Mouse (Mus musculus): ENCODE data around the gene Pon1. TPM values are rescaled to one million over a fixed set of nuclear protein-coding genes. Genes with fewer than 3 reads are reported as not detected.
"Not testable (repeated sequence)": the region's sequence is repeated elsewhere in the genome, so short reads cannot be mapped to it uniquely, and the experiment has no call there.

Gene Pon1
- polyA plus RNA-seq, 1 experiment from 2014 or later, result not detected

- H3K27ac ChIP-seq (replicated peaks in 1 of 2; ENCODE audit: control insufficient read depth in 1 of 2, insufficient read depth in 1 of 2, low read depth in 2 of 2, low read length in 2 of 2); H3K4me3 ChIP-seq (ENCODE audit: control insufficient read depth in 1 of 2, insufficient read depth in 1 of 2, low read depth in 1 of 2, low read length in 2 of 2); H3K4me2 ChIP-seq (ENCODE audit: low read length); H3K9me3 ChIP-seq (ENCODE audit: control insufficient read depth, low read length); H3K4me1 ChIP-seq (ENCODE audit: control insufficient read depth in 2 of 2, insufficient read depth in 2 of 2, low read length in 2 of 2); H3K27me3 ChIP-seq (ENCODE audit: control insufficient read depth, insufficient read depth, low read length); ATAC-seq (ENCODE audit: insufficient number of reproducible peaks, insufficient read depth, low FRiP score, low read depth); H3K9ac ChIP-seq (ENCODE audit: low read length): not testable (repeated sequence)
- H3K36me3 ChIP-seq (ENCODE audit: control insufficient read depth, insufficient read depth, low read length), result peaks cover 11% of the 10 kb centered on the region
- WGBS, result 92% methylated on average over 2 of the region's 2 CpGs
Measured at GRCm38 (mm10) chr6:5223551-5223950, 29.8 kb upstream of the Pon1 start.

GRCm38 (mm10) chr6:5222080-5222479 lies 28.3 kb upstream of the Pon1 start:
- no peak overlapping the region for H3K4me2 ChIP-seq (ENCODE audit: low read length)
- 79% methylated on average over 3 of the region's 3 CpGs for WGBS
- H3K9me3 ChIP-seq (ENCODE audit: control insufficient read depth, low read length), result no peaks in the 10 kb centered on the region
- peaks cover 6% of the 10 kb centered on the region; the same call in 1 of the 2 replicates for H3K36me3 ChIP-seq (ENCODE audit: control insufficient read depth, insufficient read depth, low read length)
- H3K4me1 ChIP-seq (ENCODE audit: control insufficient read depth in 2 of 2, insufficient read depth in 2 of 2, low read length in 2 of 2), result no peaks in the 10 kb centered on the region
- no peak for ATAC-seq (ENCODE audit: insufficient number of reproducible peaks, insufficient read depth, low FRiP score, low read depth)
- H3K9ac ChIP-seq (ENCODE audit: low read length), result no peak overlapping the region
- no peak overlapping the region for H3K4me3 ChIP-seq (ENCODE audit: control insufficient read depth in 1 of 2, insufficient read depth in 1 of 2, low read depth in 1 of 2, low read length in 2 of 2)
- H3K27ac ChIP-seq (replicated peaks in 1 of 2; ENCODE audit: control insufficient read depth in 1 of 2, insufficient read depth in 1 of 2, low read depth in 2 of 2, low read length in 2 of 2), result no peak overlapping the region
- no peaks in the 10 kb centered on the region for H3K27me3 ChIP-seq (ENCODE audit: control insufficient read depth, insufficient read depth, low read length)

- Histone ChIP-seq H3K4me3 (ENCODE audit: control insufficient read depth in 1 of 2, insufficient read depth in 1 of 2, low read depth in 1 of 2, low read length in 2 of 2) (no peak overlapping the region), H3K4me2 (ENCODE audit: low read length) (no peak overlapping the region), H3K27ac (replicated peaks in 1 of 2; ENCODE audit: control insufficient read depth in 1 of 2, insufficient read depth in 1 of 2, low read depth in 2 of 2, low read length in 2 of 2) (no peak overlapping the region), H3K4me1 (ENCODE audit: control insufficient read depth in 2 of 2, insufficient read depth in 2 of 2, low read length in 2 of 2) (no peaks in the 10 kb centered on the region), H3K36me3 (ENCODE audit: control insufficient read depth, insufficient read depth, low read length) (peaks cover 8% of the 10 kb centered on the region; the same call in 1 of the 2 replicates), H3K9ac (ENCODE audit: low read length) (no peak overlapping the region), H3K9me3 (ENCODE audit: control insufficient read depth, low read length) (no peaks in the 10 kb centered on the region), H3K27me3 (ENCODE audit: control insufficient read depth, insufficient read depth, low read length) (no peaks in the 10 kb centered on the region)
- 93% methylated on average over 4 of the region's 4 CpGs for WGBS
- no peak for ATAC-seq (ENCODE audit: insufficient number of reproducible peaks, insufficient read depth, low FRiP score, low read depth)
Measured at GRCm38 (mm10) chr6:5218190-5218589, 24.4 kb upstream of the Pon1 start.

- no peaks in the 10 kb centered on the region for H3K4me1 ChIP-seq (ENCODE audit: control insufficient read depth in 2 of 2, insufficient read depth in 2 of 2, low read length in 2 of 2)
- H3K9ac ChIP-seq (ENCODE audit: low read length), result no peak overlapping the region
- no peak for ATAC-seq (ENCODE audit: insufficient number of reproducible peaks, insufficient read depth, low FRiP score, low read depth)
- no peaks in the 10 kb centered on the region for H3K36me3 ChIP-seq (ENCODE audit: control insufficient read depth, insufficient read depth, low read length)
- H3K4me3 ChIP-seq (ENCODE audit: control insufficient read depth in 1 of 2, insufficient read depth in 1 of 2, low read depth in 1 of 2, low read length in 2 of 2), result no peak overlapping the region
- WGBS, result 78% methylated on average over 2 of the region's 2 CpGs
- no peak overlapping the region for H3K27ac ChIP-seq (replicated peaks in 1 of 2; ENCODE audit: control insufficient read depth in 1 of 2, insufficient read depth in 1 of 2, low read depth in 2 of 2, low read length in 2 of 2)
- H3K4me2 ChIP-seq (ENCODE audit: low read length), result no peak overlapping the region
- H3K9me3 ChIP-seq (ENCODE audit: control insufficient read depth, low read length), result no peaks in the 10 kb centered on the region
- no peaks in the 10 kb centered on the region for H3K27me3 ChIP-seq (ENCODE audit: control insufficient read depth, insufficient read depth, low read length)
Measured at GRCm38 (mm10) chr6:5207817-5208216, 14.1 kb upstream of the Pon1 start.

GRCm38 (mm10) chr6:5199916-5200315 lies 6.2 kb upstream of the Pon1 start:
- Histone ChIP-seq H3K4me3 (ENCODE audit: control insufficient read depth in 1 of 2, insufficient read depth in 1 of 2, low read depth in 1 of 2, low read length in 2 of 2) (no peak overlapping the region), H3K36me3 (ENCODE audit: control insufficient read depth, insufficient read depth, low read length) (no peaks in the 10 kb centered on the region), H3K9ac (ENCODE audit: low read length) (no peak overlapping the region), H3K27me3 (ENCODE audit: control insufficient read depth, insufficient read depth, low read length) (no peaks in the 10 kb centered on the region), H3K9me3 (ENCODE audit: control insufficient read depth, low read length) (no peaks in the 10 kb centered on the region), H3K4me1 (ENCODE audit: control insufficient read depth in 2 of 2, insufficient read depth in 2 of 2, low read length in 2 of 2) (no peaks in the 10 kb centered on the region), H3K4me2 (ENCODE audit: low read length) (no peak overlapping the region), H3K27ac (replicated peaks in 1 of 2; ENCODE audit: control insufficient read depth in 1 of 2, insufficient read depth in 1 of 2, low read depth in 2 of 2, low read length in 2 of 2) (no peak overlapping the region)
- no peak for ATAC-seq (ENCODE audit: insufficient number of reproducible peaks, insufficient read depth, low FRiP score, low read depth)
- 76% methylated on average over 3 of the region's 3 CpGs for WGBS

GRCm38 (mm10) chr6:5199376-5199905 lies 5.7 kb upstream of the Pon1 start:
- H3K4me2 ChIP-seq (ENCODE audit: low read length), result no peak overlapping the region
- no peak overlapping the region for H3K9ac ChIP-seq (ENCODE audit: low read length)
- no peaks in the 10 kb centered on the region for H3K9me3 ChIP-seq (ENCODE audit: control insufficient read depth, low read length)
- no peaks in the 10 kb centered on the region for H3K4me1 ChIP-seq (ENCODE audit: control insufficient read depth in 2 of 2, insufficient read depth in 2 of 2, low read length in 2 of 2)
- no peak for ATAC-seq (ENCODE audit: insufficient number of reproducible peaks, insufficient read depth, low FRiP score, low read depth)
- no peaks in the 10 kb centered on the region for H3K36me3 ChIP-seq (ENCODE audit: control insufficient read depth, insufficient read depth, low read length)
- no peak overlapping the region for H3K4me3 ChIP-seq (ENCODE audit: control insufficient read depth in 1 of 2, insufficient read depth in 1 of 2, low read depth in 1 of 2, low read length in 2 of 2)
- H3K27me3 ChIP-seq (ENCODE audit: control insufficient read depth, insufficient read depth, low read length), result no peaks in the 10 kb centered on the region
- no peak overlapping the region for H3K27ac ChIP-seq (replicated peaks in 1 of 2; ENCODE audit: control insufficient read depth in 1 of 2, insufficient read depth in 1 of 2, low read depth in 2 of 2, low read length in 2 of 2)
- WGBS, result 83% methylated on average over 8 of the region's 8 CpGs

- H3K4me3 ChIP-seq (ENCODE audit: control insufficient read depth in 1 of 2, insufficient read depth in 1 of 2, low read depth in 1 of 2, low read length in 2 of 2), result no peak overlapping the region
- WGBS, result 81% methylated on average over 5 of the region's 5 CpGs
- H3K27me3 ChIP-seq (ENCODE audit: control insufficient read depth, insufficient read depth, low read length), result no peaks in the 10 kb centered on the region
- H3K9ac ChIP-seq (ENCODE audit: low read length), result no peak overlapping the region
- no peak overlapping the region for H3K27ac ChIP-seq (replicated peaks in 1 of 2; ENCODE audit: control insufficient read depth in 1 of 2, insufficient read depth in 1 of 2, low read depth in 2 of 2, low read length in 2 of 2)
- no peak overlapping the region for H3K4me2 ChIP-seq (ENCODE audit: low read length)
- H3K9me3 ChIP-seq (ENCODE audit: control insufficient read depth, low read length), result no peaks in the 10 kb centered on the region
- H3K36me3 ChIP-seq (ENCODE audit: control insufficient read depth, insufficient read depth, low read length), result no peaks in the 10 kb centered on the region
- ATAC-seq (ENCODE audit: insufficient number of reproducible peaks, insufficient read depth, low FRiP score, low read depth), result no peak
- no peaks in the 10 kb centered on the region for H3K4me1 ChIP-seq (ENCODE audit: control insufficient read depth in 2 of 2, insufficient read depth in 2 of 2, low read length in 2 of 2)
Measured at GRCm38 (mm10) chr6:5198590-5198989, 4.8 kb upstream of the Pon1 start.

GRCm38 (mm10) chr6:5190761-5191160 lies 3.0 kb downstream of the Pon1 start:
- Histone ChIP-seq H3K9me3 (ENCODE audit: control insufficient read depth, low read length) (no peaks in the 10 kb centered on the region), H3K9ac (ENCODE audit: low read length) (no peak overlapping the region), H3K36me3 (ENCODE audit: control insufficient read depth, insufficient read depth, low read length) (no peaks in the 10 kb centered on the region), H3K27me3 (ENCODE audit: control insufficient read depth, insufficient read depth, low read length) (no peaks in the 10 kb centered on the region), H3K4me3 (ENCODE audit: control insufficient read depth in 1 of 2, insufficient read depth in 1 of 2, low read depth in 1 of 2, low read length in 2 of 2) (no peak overlapping the region), H3K4me1 (ENCODE audit: control insufficient read depth in 2 of 2, insufficient read depth in 2 of 2, low read length in 2 of 2) (no peaks in the 10 kb centered on the region), H3K27ac (replicated peaks in 1 of 2; ENCODE audit: control insufficient read depth in 1 of 2, insufficient read depth in 1 of 2, low read depth in 2 of 2, low read length in 2 of 2) (no peak overlapping the region), H3K4me2 (ENCODE audit: low read length) (no peak overlapping the region)
- WGBS, result 69% methylated on average over 4 of the region's 4 CpGs
- ATAC-seq (ENCODE audit: insufficient number of reproducible peaks, insufficient read depth, low FRiP score, low read depth), result no peak

All from heart, embryonic 14.5 days (tissue).